Mouse (Mus musculus) neural tube, embryonic 14.5 days (tissue): Measurements from ENCODE around the gene Nhlrc4. TPM values are rescaled to one million over a fixed set of nuclear protein-coding genes. Genes with fewer than 3 reads are reported as not detected.
A peak's percentile ranks its signal among the peaks of the same experiment; 100 is the strongest.

Experiments used
- ATAC-seq: fragments of 200-750 bp; cut with Nextera tagmentation; 2 replicates; pipeline ENCODE4 v1.8.0; 2017; ENCODE audit warnings: low read depth, mild to moderate bottlenecking, moderate TSS enrichment, moderate library complexity
- H3K27ac ChIP-seq: fragments of 300-500 bp; sonication (generic); 2 replicates; pipeline ENCODE4 v1.5.1; 2014; ENCODE audit warnings: low read depth, mild to moderate bottlenecking, control low read depth, low read length, moderate library complexity, mixed read lengths
- H3K27me3 ChIP-seq: fragments of 300-500 bp; sonication (generic); 2 replicates; pipeline ENCODE4 v1.6.1; 2014; ENCODE audit warnings: low read length; ENCODE audit not compliant: control insufficient read depth, insufficient read depth
- H3K36me3 ChIP-seq: fragments of 300-500 bp; sonication (generic); 2 replicates; pipeline ENCODE4 v1.6.1; 2014; ENCODE audit warnings: low read length, mixed read lengths; ENCODE audit not compliant: control insufficient read depth, insufficient read depth
- H3K4me1 ChIP-seq: fragments of 300-500 bp; sonication (generic); 2 replicates; pipeline ENCODE4 v1.6.1; 2014; ENCODE audit warnings: low read length; ENCODE audit not compliant: control insufficient read depth, insufficient read depth
- H3K4me2 ChIP-seq: fragments of 300-500 bp; sonication (generic); 2 replicates; pipeline ENCODE4 v1.6.1; 2014; ENCODE audit warnings: mild to moderate bottlenecking, low read depth, low read length, control low read depth
- H3K4me3 ChIP-seq: fragments of 300-500 bp; sonication (generic); 2 replicates; pipeline ENCODE4 v1.5.1; 2014; ENCODE audit warnings: low read depth, low read length, control low read depth, mixed read lengths
- H3K9ac ChIP-seq: fragments of 300-500 bp; sonication (generic); replicated peaks from 2 replicates; pipeline ENCODE4 v1.6.1; 2014; ENCODE audit warnings: low read depth, mild to moderate bottlenecking, control low read depth, low read length, mixed read lengths
- H3K9me3 ChIP-seq: fragments of 300-500 bp; sonication (generic); 2 replicates; pipeline ENCODE4 v1.6.1; 2016; ENCODE audit warnings: low read length; ENCODE audit not compliant: control insufficient read depth
- WGBS: fragments of 180-500 bp; shearing (Covaris S2); extraction: QIAGEN DNeasy Blood & Tissue Kit; methylation state at CpG from one replicate; pipeline ENCODE4 v1.1.7; 2014; 5-methylcytosine and 5-hydroxymethylcytosine counted together
- polyA plus RNA-seq: library from polyadenylated mRNA; unstranded; fragments of >200 nt; fragmentation: Nextera tagmentation; extraction: Ambion mirVana; gene quantifications from 2 replicates; pipeline ENCODE4 v1.2.1, GENCODE M21; 2014

The Nhlrc4 gene
- not detected in 2 replicates for polyA plus RNA-seq

DNA sequence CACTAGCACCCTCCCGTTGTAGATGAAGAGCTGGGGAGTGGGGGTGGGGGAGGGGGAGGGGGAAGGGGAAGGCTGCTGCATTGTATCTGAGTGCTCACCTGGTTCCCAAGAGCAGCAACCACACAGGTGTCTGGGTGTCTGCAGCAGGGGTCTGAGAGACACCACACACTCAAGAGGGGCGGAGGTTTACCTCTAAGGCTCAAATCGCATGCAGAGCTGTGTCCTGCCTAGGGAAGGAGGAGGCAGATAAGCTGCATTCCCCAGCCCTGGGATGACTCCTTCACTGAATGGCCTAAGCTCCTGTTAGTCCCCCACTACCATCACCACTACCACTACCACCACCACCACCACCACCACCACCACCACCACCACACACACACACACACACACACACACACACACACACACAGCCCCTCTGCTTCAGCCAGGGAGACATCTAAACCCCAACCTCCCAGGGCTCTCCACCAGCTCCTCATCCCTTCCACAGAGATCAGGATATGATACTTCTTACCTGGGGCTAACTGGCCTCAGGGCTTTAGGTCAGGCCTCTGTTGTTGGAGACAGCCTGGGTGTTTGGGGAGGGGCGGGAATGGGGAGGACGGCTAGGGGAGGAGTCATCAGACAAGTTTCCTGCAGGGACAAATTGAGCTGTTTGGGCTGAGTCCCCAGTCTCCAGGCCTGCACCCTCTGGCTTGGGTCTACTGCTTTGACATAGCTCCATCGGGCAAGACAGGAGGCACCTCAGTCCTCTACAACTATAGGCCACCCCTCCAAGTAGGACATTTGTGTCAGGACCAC is at the start of gene Nhlrc4, which contains the start of gene Pigq:
TSS of gene Nhlrc4 (minus strand) at position 596 of the 798 bp plus-strand sequence.
TSS of gene Pigq (minus strand) at position 571 of the 798 bp plus-strand sequence.
- H3K27me3 ChIP-seq = no peaks in the 10 kb centered on the region
- ATAC-seq = no peak
- WGBS = 55% methylated on average over 6 of the region's 6 CpGs
- H3K4me3 ChIP-seq = no peak within 1 kb of the TSS
- H3K36me3 ChIP-seq = no peaks in the 10 kb centered on the region
- H3K4me2 ChIP-seq = no peak within 1 kb of the TSS
- peaks cover 10% of the 10 kb centered on the region; the same call in 1 of the 2 replicates for H3K4me1 ChIP-seq
- H3K9me3 ChIP-seq = no peaks in the 10 kb centered on the region
- no peak within 1 kb of the TSS for H3K27ac ChIP-seq
- H3K9ac ChIP-seq = no peak within 1 kb of the TSS

DNA sequence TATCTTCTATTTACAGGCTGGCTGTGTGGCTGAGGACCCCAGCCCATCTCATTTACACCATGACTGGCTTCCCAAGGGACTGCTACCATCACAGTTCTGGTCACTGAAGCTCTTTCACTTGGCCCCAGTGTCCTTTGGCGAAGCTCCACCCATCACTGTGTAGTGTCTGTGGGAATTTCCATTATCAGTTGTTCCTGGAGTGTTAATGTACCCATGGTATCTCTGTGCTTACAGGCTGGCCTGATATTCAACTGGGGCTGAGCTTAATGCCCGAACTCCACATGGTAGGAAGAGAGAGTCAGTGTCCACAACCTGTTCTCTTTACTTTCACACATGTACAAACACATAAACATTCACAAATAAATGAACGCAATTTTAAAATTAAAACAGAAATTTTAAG is 48.7 kb upstream of the Nhlrc4 start:
- H3K9me3 ChIP-seq = no peaks in the 10 kb centered on the region
- no peaks in the 10 kb centered on the region for H3K4me1 ChIP-seq
- H3K36me3 ChIP-seq = peaks cover 49% of the 10 kb centered on the region
- ATAC-seq = no peak
- H3K9ac ChIP-seq = no peak overlapping the region
- no peaks in the 10 kb centered on the region for H3K27me3 ChIP-seq
- 95% methylated on average over 3 of the region's 3 CpGs for WGBS
- H3K27ac ChIP-seq = no peak overlapping the region
- H3K4me3 ChIP-seq = no peak overlapping the region
- H3K4me2 ChIP-seq = no peak overlapping the region

DNA sequence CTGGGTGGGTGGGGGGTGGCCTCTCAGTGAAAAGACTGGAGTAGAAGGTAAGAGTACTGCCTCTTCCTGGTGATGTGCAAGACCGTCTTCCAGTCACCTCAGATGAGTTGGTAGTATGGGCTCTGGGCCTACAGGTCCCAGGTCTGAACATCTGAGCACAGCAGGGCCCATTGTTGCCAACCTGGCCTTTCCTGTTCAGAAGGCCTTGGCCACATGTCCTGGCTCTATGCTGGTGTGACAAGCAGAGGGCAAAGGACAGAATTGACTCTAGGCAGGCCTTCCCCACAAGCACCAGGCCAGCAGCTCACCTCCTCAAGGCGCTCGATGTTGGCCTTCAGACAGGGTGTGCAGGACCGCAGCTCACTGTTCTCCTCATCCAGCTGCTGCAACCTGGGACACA is 47.5 kb upstream of the Nhlrc4 start:
- 98% methylated on average over 4 of the region's 4 CpGs for WGBS
- H3K36me3 ChIP-seq = peaks cover 39% of the 10 kb centered on the region
- no peak overlapping the region for H3K4me3 ChIP-seq
- no peak for ATAC-seq
- no peak overlapping the region for H3K27ac ChIP-seq
- H3K4me2 ChIP-seq = no peak overlapping the region
- no peak overlapping the region for H3K9ac ChIP-seq
- no peaks in the 10 kb centered on the region for H3K27me3 ChIP-seq
- no peaks in the 10 kb centered on the region for H3K9me3 ChIP-seq
- H3K4me1 ChIP-seq = no peaks in the 10 kb centered on the region

DNA sequence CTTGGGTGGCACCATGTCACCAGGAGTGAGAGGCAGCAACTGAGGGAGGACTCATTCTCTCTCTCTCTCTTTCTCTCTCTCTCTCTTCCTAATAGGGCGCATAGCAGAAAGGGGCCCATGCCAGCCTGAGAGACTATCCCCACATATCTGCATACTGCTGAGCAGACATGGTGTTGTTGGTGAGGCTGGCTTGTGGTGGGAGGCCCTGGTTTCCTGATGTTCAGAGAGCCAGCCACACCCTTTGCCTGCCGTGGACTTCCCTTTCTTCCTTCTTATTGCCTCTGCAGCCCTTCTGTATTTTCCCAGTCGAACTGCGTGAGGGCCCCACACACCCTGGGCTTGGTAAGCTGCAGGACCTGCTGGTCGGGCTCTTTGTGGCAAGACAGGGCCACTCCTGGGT is 45.6 kb upstream of the Nhlrc4 start:
- no peak for ATAC-seq
- no peaks in the 10 kb centered on the region for H3K4me1 ChIP-seq
- H3K4me2 ChIP-seq = no peak overlapping the region
- no peak overlapping the region for H3K9ac ChIP-seq
- peaks cover 35% of the 10 kb centered on the region for H3K36me3 ChIP-seq
- no peaks in the 10 kb centered on the region for H3K9me3 ChIP-seq
- no peaks in the 10 kb centered on the region for H3K27me3 ChIP-seq
- no peak overlapping the region for H3K27ac ChIP-seq
- no peak overlapping the region for H3K4me3 ChIP-seq
- 93% methylated on average over 5 of the region's 5 CpGs for WGBS

DNA sequence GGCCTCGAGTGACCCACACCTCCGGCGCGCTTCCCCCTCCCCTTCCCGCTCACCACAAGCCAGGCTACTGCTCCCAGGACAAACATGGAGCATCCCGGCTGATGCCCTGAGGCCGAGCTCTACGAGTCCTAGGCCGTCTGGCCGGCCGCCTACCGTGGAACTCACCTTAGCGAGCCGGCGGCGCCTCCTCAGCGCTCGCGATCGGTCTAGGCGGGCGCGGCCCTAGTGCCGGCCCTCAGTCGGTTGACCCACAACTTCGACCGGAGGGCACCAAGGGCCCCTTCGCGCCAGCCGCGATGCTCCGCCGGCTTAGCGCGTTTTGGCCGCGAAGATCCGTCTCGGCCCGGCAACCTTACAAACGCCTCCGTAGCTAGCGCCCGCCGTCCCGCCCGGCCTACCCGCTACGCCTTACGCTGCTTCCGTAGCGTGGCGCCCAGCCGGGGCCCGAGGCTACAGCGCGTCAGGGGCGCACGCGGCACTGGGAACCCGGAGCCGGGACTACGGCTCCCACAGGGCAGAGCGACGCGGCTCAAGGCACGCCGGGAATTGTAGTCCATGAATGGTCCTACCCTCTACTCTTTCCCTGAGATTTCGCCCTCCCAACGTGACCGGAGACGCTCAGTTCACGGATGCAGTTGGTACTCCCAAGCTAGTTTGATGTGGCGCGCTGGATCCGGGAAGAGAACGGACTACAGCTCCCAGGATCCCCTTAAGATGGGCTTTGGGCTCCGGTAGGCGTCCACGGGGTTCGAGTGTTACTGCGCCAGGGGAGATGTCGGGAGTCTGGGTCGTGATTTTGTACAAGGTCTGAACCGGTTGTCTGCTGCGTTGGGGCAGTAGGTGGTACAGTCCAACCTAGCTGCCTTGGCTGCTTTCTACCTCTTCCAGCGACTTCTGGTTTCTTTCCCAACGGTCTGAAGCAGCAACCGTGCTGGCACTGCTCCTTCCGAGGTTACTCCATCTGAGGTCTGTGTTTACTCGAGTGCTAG is 40.8 kb upstream of the Nhlrc4 start, which contains the start of gene Capn15:
TSS of gene Capn15 (minus strand) at position 491 of the 989 bp plus-strand sequence.
- peak within 1 kb of the TSS; percentile 54 for H3K4me2 ChIP-seq
- peaks cover 13% of the 10 kb centered on the region for H3K36me3 ChIP-seq
- H3K27ac ChIP-seq = peak within 1 kb of the TSS; percentile 82
- peaks cover 11% of the 10 kb centered on the region for H3K4me1 ChIP-seq
- peak within 1 kb of the TSS; percentile 84 for H3K9ac ChIP-seq
- ATAC-seq = peak; percentile 99
- H3K4me3 ChIP-seq = peak within 1 kb of the TSS; percentile 77
- H3K9me3 ChIP-seq = no peaks in the 10 kb centered on the region
- WGBS = under 1% methylated on average over 88 of the region's 91 CpGs
- H3K27me3 ChIP-seq = no peaks in the 10 kb centered on the region

DNA sequence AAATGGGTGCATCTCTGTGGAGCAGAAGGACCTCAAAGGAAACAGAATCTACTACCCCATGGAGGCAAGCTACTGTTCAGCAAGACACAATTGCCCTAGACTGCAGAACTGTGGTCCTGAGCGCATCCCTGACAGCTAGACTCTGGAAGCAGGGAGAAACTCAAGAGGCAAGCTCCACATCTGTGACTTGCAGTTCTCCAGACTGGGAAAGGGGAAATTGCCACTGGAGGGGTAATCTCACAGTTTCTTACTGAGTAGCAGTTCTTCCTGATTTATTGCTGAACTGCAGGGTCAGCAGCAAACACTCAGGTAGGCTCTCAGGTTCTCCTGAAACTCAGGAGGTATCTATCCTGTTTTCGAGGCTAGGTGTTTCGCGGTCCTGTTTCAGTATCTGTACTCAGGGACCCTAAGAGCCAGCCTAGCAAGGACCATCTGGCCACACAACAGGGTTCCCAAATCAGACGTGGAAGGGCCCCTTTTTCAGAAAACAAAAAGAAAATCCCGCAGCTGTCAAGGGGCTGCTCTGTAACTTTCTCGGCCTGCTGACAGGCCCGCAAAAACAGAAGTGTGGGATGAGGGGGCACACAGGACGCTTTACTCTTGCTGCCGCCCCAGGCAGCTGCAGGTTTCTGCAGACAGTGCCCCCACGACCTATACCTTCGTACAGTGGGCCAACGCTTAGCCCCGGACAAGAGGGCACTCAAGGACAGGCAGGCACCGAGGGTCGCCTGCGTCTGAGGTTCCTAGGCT is 40.0 kb upstream of the Nhlrc4 start:
- H3K9me3 ChIP-seq = no peaks in the 10 kb centered on the region
- ATAC-seq = no peak
- H3K4me3 ChIP-seq = peak overlapping the region; percentile 77
- H3K4me2 ChIP-seq = peak overlapping the region; percentile 54
- peaks cover 4% of the 10 kb centered on the region; the same call in 1 of the 2 replicates for H3K36me3 ChIP-seq
- H3K27ac ChIP-seq = peak overlapping the region; percentile 82
- H3K9ac ChIP-seq = peak overlapping the region; percentile 84
- no peaks in the 10 kb centered on the region for H3K27me3 ChIP-seq
- peaks cover 11% of the 10 kb centered on the region for H3K4me1 ChIP-seq
- 10% methylated on average over 17 of the region's 17 CpGs for WGBS

DNA sequence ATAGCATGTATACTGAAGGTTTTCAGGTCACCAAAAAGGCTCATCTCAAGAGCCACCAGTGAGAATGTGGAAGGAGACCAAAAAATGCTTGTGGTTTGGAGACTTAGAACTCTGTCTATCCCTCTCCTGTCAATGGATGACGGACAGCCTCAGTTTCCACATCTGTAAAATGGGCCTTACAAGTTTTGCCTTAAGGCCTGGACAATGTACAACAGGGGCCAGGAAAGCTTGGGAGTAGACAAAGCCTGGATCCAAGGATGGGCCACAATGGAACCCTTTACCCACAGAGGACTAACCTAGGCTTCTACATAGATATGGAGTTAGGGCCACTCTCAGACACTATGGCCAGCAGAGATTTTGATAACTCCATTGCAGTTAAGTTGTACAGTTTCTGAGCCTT is 39.3 kb upstream of the Nhlrc4 start:
- Histone ChIP-seq H3K27ac (no peak overlapping the region), H3K4me1 (peaks cover 11% of the 10 kb centered on the region), H3K27me3 (no peaks in the 10 kb centered on the region), H3K4me2 (peak overlapping the region; percentile 54), H3K9ac (no peak overlapping the region), H3K4me3 (peak overlapping the region; percentile 77), H3K36me3 (no peaks in the 10 kb centered on the region), H3K9me3 (no peaks in the 10 kb centered on the region)
- ATAC-seq = no peak
- 100% methylated on average over 1 of the region's 1 CpGs for WGBS

DNA sequence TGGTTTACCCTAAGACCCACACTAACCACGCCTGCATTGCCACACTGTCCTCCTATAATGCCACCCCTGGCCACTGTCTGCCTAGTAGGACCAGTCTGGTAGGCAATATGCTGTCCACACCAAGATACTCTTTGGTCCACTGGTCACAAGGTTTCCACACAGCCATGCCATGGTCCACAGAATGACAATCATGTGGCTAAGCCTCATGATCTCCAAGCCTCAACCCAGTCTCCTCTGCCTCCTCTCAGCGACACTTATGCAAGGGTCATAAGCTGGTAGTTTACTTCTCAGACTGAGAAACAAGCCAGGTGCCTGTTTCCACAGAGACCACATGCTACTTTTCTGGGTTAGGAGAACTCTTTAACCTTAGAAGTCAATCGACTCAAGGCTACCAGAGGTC is 38.2 kb upstream of the Nhlrc4 start:
- Histone ChIP-seq H3K4me1 (peaks cover 11% of the 10 kb centered on the region), H3K36me3 (no peaks in the 10 kb centered on the region), H3K4me2 (no peak overlapping the region), H3K9ac (no peak overlapping the region), H3K27ac (no peak overlapping the region), H3K9me3 (no peaks in the 10 kb centered on the region), H3K4me3 (no peak overlapping the region), H3K27me3 (no peaks in the 10 kb centered on the region)
- 92% methylated on average over 3 of the region's 3 CpGs for WGBS
- no peak for ATAC-seq
